ENCODE assay signal across 27 mouse cellular contexts in genomic region chr17:49710101-49710630, GRCm38 (mm10).
DNase-seq lines count a peak whose midpoint lies in the region; ATAC-seq lines count a peak whose summit lies in the region.
"Had no signal": no experiment of that assay in that cellular context is flagged by ENCODE, and none has a peak within 500 bp of the region (broad histone marks: within the 10 kb centered on the region; RNA-seq: fewer than 3 reads in every experiment).

No protein-coding gene starts in this region.

- no peak for DNase-seq in kidney, postnatal 14 days
- peak; percentile 20 to 59 for DNase-seq in left cerebral cortex, adult 18-20 months (ENCODE audit: low spot score in 2 of 2)
- DNase-seq in left cerebral cortex, postnatal 4 days, result no peak
- peak; percentile 15 for DNase-seq in Muller cell, postnatal 12 days (ENCODE audit: inconsistent ontology term)
- DNase-seq in frontal cortex, postnatal 36 days (ENCODE audit: low spot score in 2 of 2), result peak; percentile 37 to 41
- DNase-seq in gastrocnemius, postnatal 4 days (ENCODE audit: low spot score in 2 of 2), result no peak
- DNase-seq: adrenal gland, adult 2 months; cerebellum, adult 11-12 months; cerebellum, postnatal 10 days; gastrocnemius, postnatal 36 days; heart, postnatal 36 days; kidney, adult 11 months; layer of hippocampus, postnatal 36 days; liver, postnatal 0 days; thymus, postnatal 25 days had no signal

- no peaks in the 10 kb centered on the region for H3K9me3 ChIP-seq in kidney, embryonic 14.5 days (ENCODE audit: control insufficient read depth, low read length)
- H3K9me3 ChIP-seq: embryonic facial prominence, embryonic 12.5 days; forebrain, embryonic 12.5 days; heart, embryonic 15.5 days; hindbrain, embryonic 13.5 days; limb, embryonic 12.5 days; midbrain, embryonic 15.5 days; neural tube, embryonic 12.5 days had no signal

- H3K27me3 ChIP-seq in kidney, embryonic 14.5 days (ENCODE audit: control insufficient read depth, insufficient read depth, low read length), result no peaks in the 10 kb centered on the region
- H3K27me3 ChIP-seq: embryonic facial prominence, embryonic 12.5 days; forebrain, embryonic 12.5 days; heart, embryonic 15.5 days; hindbrain, embryonic 13.5 days; limb, embryonic 12.5 days; midbrain, embryonic 15.5 days; neural tube, embryonic 12.5 days had no signal

- no peak overlapping the region for H3K4me3 ChIP-seq in kidney, embryonic 14.5 days (ENCODE audit: low read length)
- H3K4me3 ChIP-seq: embryonic facial prominence, embryonic 12.5 days; erythroblast, embryonic 14.5 days; forebrain, embryonic 12.5 days; heart, embryonic 15.5 days; hindbrain, embryonic 13.5 days; limb, embryonic 12.5 days; midbrain, embryonic 15.5 days; neural tube, embryonic 12.5 days had no signal

- H3K4me1 ChIP-seq in kidney, embryonic 14.5 days (ENCODE audit: control insufficient read depth, insufficient read depth, low read length), result no peaks in the 10 kb centered on the region
- H3K4me1 ChIP-seq: embryonic facial prominence, embryonic 12.5 days; forebrain, embryonic 12.5 days; heart, embryonic 15.5 days; hindbrain, embryonic 13.5 days; limb, embryonic 12.5 days; midbrain, embryonic 15.5 days; neural tube, embryonic 12.5 days had no signal

- H3K4me2 ChIP-seq in kidney, embryonic 14.5 days (replicated peaks; ENCODE audit: low read depth, low read length), result no peak overlapping the region
- H3K4me2 ChIP-seq: embryonic facial prominence, embryonic 12.5 days; forebrain, embryonic 12.5 days; heart, embryonic 15.5 days; hindbrain, embryonic 13.5 days; limb, embryonic 12.5 days; liver, embryonic 11.5 days; midbrain, embryonic 15.5 days; neural tube, embryonic 12.5 days had no signal

- 39% methylated on average over 5 of the region's 5 CpGs for WGBS in kidney, embryonic 14.5 days

- no peak overlapping the region for H3K9ac ChIP-seq in kidney, embryonic 14.5 days (ENCODE audit: low read depth, low read length)
- H3K9ac ChIP-seq: embryonic facial prominence, embryonic 12.5 days; forebrain, embryonic 12.5 days; heart, embryonic 15.5 days; hindbrain, embryonic 13.5 days; limb, embryonic 12.5 days; liver, postnatal 0 days; midbrain, embryonic 15.5 days; neural tube, embryonic 12.5 days had no signal

- peak; percentile 85 for ATAC-seq in kidney, embryonic 14.5 days (ENCODE audit: low FRiP score, low TSS enrichment)
- ATAC-seq: liver, postnatal 0 days; lung, postnatal 0 days; midbrain, embryonic 15.5 days had no signal

- H3K36me3 ChIP-seq in kidney, embryonic 14.5 days (ENCODE audit: control insufficient read depth, insufficient read depth, low read length), result no peaks in the 10 kb centered on the region
- H3K36me3 ChIP-seq: embryonic facial prominence, embryonic 12.5 days; forebrain, embryonic 12.5 days; heart, embryonic 15.5 days; hindbrain, embryonic 13.5 days; limb, embryonic 12.5 days; midbrain, embryonic 15.5 days; neural tube, embryonic 12.5 days had no signal

- intact Hi-C loops in left cerebral cortex, postnatal 4 days (cut with DNase I), result no loop called here

- no peak overlapping the region for H3K27ac ChIP-seq in kidney, embryonic 14.5 days (ENCODE audit: low read depth, low read length)
- H3K27ac ChIP-seq: embryonic facial prominence, embryonic 12.5 days; forebrain, embryonic 12.5 days; heart, embryonic 15.5 days; hindbrain, embryonic 13.5 days; limb, embryonic 12.5 days; macrophage; midbrain, embryonic 15.5 days; neural tube, embryonic 12.5 days had no signal

Comparison
In these comparisons a context has a peak if more than half of its experiments do, and no peak if none do; other contexts are left out.
1. DNase-seq: peak in left cerebral cortex, adult 18-20 months (2 of 2), Muller cell, postnatal 12 days (single experiment) and frontal cortex, postnatal 36 days (2 of 2); none in kidney, postnatal 14 days (single experiment), left cerebral cortex, postnatal 4 days (single experiment) and gastrocnemius, postnatal 4 days (0 of 2).